In the genomic region with DNA sequence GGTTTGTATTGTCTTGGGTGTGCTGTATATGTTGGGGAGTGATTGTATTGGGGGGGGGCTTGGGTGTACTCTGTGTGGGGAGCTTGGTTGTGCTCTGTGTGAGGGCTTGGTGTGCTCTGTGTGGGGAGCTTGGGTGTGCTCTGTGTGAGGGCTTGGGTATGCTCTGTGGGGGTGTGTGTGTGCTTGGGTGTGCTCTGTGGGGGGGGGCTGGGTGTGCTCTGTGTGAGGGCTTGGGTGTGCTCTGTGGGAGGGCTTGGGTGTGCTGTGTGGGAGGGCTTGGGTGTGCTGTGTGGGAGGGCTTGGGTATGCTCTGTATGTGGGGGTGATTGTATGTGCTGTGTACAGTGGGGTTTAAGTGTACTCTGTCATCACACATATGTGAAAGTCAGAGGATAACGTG, we compare ENCODE assay signal across 21 mouse cellular contexts. TPM values are rescaled to one million over a fixed set of nuclear protein-coding genes. Genes with fewer than 3 reads are reported as not detected.
DNase-seq lines count a peak whose midpoint lies in the region; ATAC-seq lines count a peak whose summit lies in the region.
"Had no signal": no experiment of that assay in that cellular context is flagged by ENCODE, and none has a peak within 500 bp of the region (broad histone marks: within the 10 kb centered on the region; RNA-seq: fewer than 3 reads in every experiment).

No protein-coding gene starts in this region.

- H3K4me2 ChIP-seq in heart, embryonic 11.5 days = no peak overlapping the region
- H3K4me2 ChIP-seq in midbrain, embryonic 13.5 days (replicated peaks) = no peak overlapping the region
- H3K4me2 ChIP-seq in midbrain, embryonic 15.5 days = no peak overlapping the region
- peak overlapping the region; percentile 23 for H3K4me2 ChIP-seq in liver, embryonic 15.5 days
- H3K4me2 ChIP-seq: forebrain, embryonic 12.5 days; limb, embryonic 13.5 days had no signal

- H3K9me3 ChIP-seq in heart, embryonic 11.5 days (replicated peaks; ENCODE audit: control insufficient read depth, low read length) = no peaks in the 10 kb centered on the region
- no peaks in the 10 kb centered on the region for H3K9me3 ChIP-seq in midbrain, embryonic 13.5 days
- H3K9me3 ChIP-seq in midbrain, embryonic 15.5 days = no peaks in the 10 kb centered on the region
- H3K9me3 ChIP-seq in liver, embryonic 15.5 days (replicated peaks) = no peaks in the 10 kb centered on the region
- H3K9me3 ChIP-seq: forebrain, embryonic 12.5 days; limb, embryonic 13.5 days had no signal

- ATAC-seq in heart, embryonic 11.5 days (replicated peaks; ENCODE audit: insufficient number of reproducible peaks, low FRiP score, low TSS enrichment) = 0 out of 2 replicates have a peak, but pooled peaks have one; percentile 15
- peak; percentile 27; the same call in 1 of the 2 replicates for ATAC-seq in midbrain, embryonic 13.5 days
- no peak for ATAC-seq in midbrain, embryonic 15.5 days (replicated peaks)
- ATAC-seq in liver, embryonic 15.5 days (ENCODE audit: insufficient read depth) = peak; percentile 51
- ATAC-seq: activated CD4-positive, CD25-positive, alpha-beta regulatory T cell, adult 4 months; Patski had no signal

- no peak overlapping the region for H3K9ac ChIP-seq in heart, embryonic 11.5 days (ENCODE audit: low read depth, low read length)
- no peak overlapping the region for H3K9ac ChIP-seq in midbrain, embryonic 13.5 days (replicated peaks)
- H3K9ac ChIP-seq in midbrain, embryonic 15.5 days = no peak overlapping the region
- H3K9ac ChIP-seq in liver, embryonic 15.5 days = peak overlapping the region; percentile 55; the same call in 1 of the 2 replicates
- H3K9ac ChIP-seq: forebrain, embryonic 12.5 days; limb, embryonic 13.5 days had no signal

- DNase-seq in heart, postnatal 36 days = no peak
- no peak for DNase-seq in left cerebral cortex, postnatal 14 days (ENCODE audit: low spot score in 2 of 2)
- DNase-seq in right cerebral cortex, postnatal 14 days = no peak
- DNase-seq: adrenal gland, postnatal 14 days; cerebellum, adult 18-20 months; gastrocnemius, postnatal 36 days; kidney, adult 11 months; kidney, postnatal 10 days; thymus, adult 18-20 months had no signal

- intact Hi-C loops in heart, postnatal 36 days (cut with DNase I) = no loop called here
- intact Hi-C loops in left cerebral cortex, postnatal 14 days (cut with DNase I) = no loop called here

- H3K27ac ChIP-seq in heart, embryonic 11.5 days (ENCODE audit: low read depth, low read length) = no peak overlapping the region
- H3K27ac ChIP-seq in midbrain, embryonic 13.5 days = no peak overlapping the region
- no peak overlapping the region for H3K27ac ChIP-seq in midbrain, embryonic 15.5 days
- peak overlapping the region; percentile 96 for H3K27ac ChIP-seq in liver, embryonic 15.5 days (replicated peaks)
- H3K27ac ChIP-seq: forebrain, embryonic 12.5 days; limb, embryonic 13.5 days had no signal

- 93% methylated on average over 1 of the region's 1 CpGs for WGBS in heart, embryonic 11.5 days (ENCODE audit: insufficient replicate concordance)
- 96% methylated on average over 1 of the region's 1 CpGs for WGBS in midbrain, embryonic 13.5 days
- 80% methylated on average over 1 of the region's 1 CpGs for WGBS in midbrain, embryonic 15.5 days
- WGBS in liver, embryonic 15.5 days (ENCODE audit: insufficient replicate concordance) = 77% methylated on average over 1 of the region's 1 CpGs

- peaks cover 58% of the 10 kb centered on the region for H3K4me1 ChIP-seq in heart, embryonic 11.5 days (ENCODE audit: control insufficient read depth, insufficient read depth, low read length)
- peaks cover 45% of the 10 kb centered on the region for H3K4me1 ChIP-seq in midbrain, embryonic 13.5 days (replicated peaks)
- H3K4me1 ChIP-seq in midbrain, embryonic 15.5 days = peaks cover 19% of the 10 kb centered on the region
- H3K4me1 ChIP-seq in liver, embryonic 15.5 days (replicated peaks) = peaks cover 93% of the 10 kb centered on the region

- no peak overlapping the region for H3K4me3 ChIP-seq in heart, embryonic 11.5 days (ENCODE audit: low read depth, low read length)
- no peak overlapping the region for H3K4me3 ChIP-seq in midbrain, embryonic 13.5 days (replicated peaks)
- no peak overlapping the region for H3K4me3 ChIP-seq in midbrain, embryonic 15.5 days
- no peak overlapping the region for H3K4me3 ChIP-seq in liver, embryonic 15.5 days (replicated peaks)
- H3K4me3 ChIP-seq: forebrain, embryonic 12.5 days; limb, embryonic 13.5 days had no signal

- H3K36me3 ChIP-seq in heart, embryonic 11.5 days (ENCODE audit: control insufficient read depth, insufficient read depth, low read length) = no peaks in the 10 kb centered on the region
- no peaks in the 10 kb centered on the region for H3K36me3 ChIP-seq in midbrain, embryonic 13.5 days
- no peaks in the 10 kb centered on the region for H3K36me3 ChIP-seq in midbrain, embryonic 15.5 days (replicated peaks)
- H3K36me3 ChIP-seq in liver, embryonic 15.5 days (replicated peaks) = peaks cover 45% of the 10 kb centered on the region
- H3K36me3 ChIP-seq: forebrain, embryonic 12.5 days; limb, embryonic 13.5 days had no signal

- no peaks in the 10 kb centered on the region for H3K27me3 ChIP-seq in heart, embryonic 11.5 days (ENCODE audit: control insufficient read depth, insufficient read depth, low read length)
- no peaks in the 10 kb centered on the region for H3K27me3 ChIP-seq in midbrain, embryonic 13.5 days
- no peaks in the 10 kb centered on the region for H3K27me3 ChIP-seq in midbrain, embryonic 15.5 days (replicated peaks)
- H3K27me3 ChIP-seq in liver, embryonic 15.5 days = no peaks in the 10 kb centered on the region
- H3K27me3 ChIP-seq: limb, embryonic 13.5 days; Patski had no signal

RNA-seq across cellular contexts. Expression of a gene that starts 25.1 kb away (rescaled TPM):
- polyA plus RNA-seq in heart, embryonic 11.5 days (2014; fragmentation: Nextera tagmentation; extraction: Ambion mirVana) = 5.0 and 7.9 TPM in 2 replicates
- 10 to 100 TPM; 34.3 TPM for total RNA-seq in heart, postnatal 36 days (2021)
- 23.9 and 26.4 TPM in 2 replicates for polyA plus RNA-seq in midbrain, embryonic 13.5 days (2015; fragmentation: Nextera tagmentation; extraction: Ambion mirVana)
- polyA plus RNA-seq in midbrain, embryonic 15.5 days (2015; fragmentation: Nextera tagmentation; extraction: Ambion mirVana) = 33.6 and 40.1 TPM in 2 replicates
- polyA plus RNA-seq in liver, embryonic 15.5 days (2015; fragmentation: Nextera tagmentation; extraction: Ambion mirVana) = 42.8 and 50.4 TPM in 2 replicates
- 10 to 100 TPM; 31.6 to 42.9 TPM for total RNA-seq in left cerebral cortex, postnatal 14 days (2021)

RNA-seq across cellular contexts. Expression of a gene that starts 49.8 kb away (rescaled TPM):
- 15.0 and 15.6 TPM in 2 replicates for polyA plus RNA-seq in heart, embryonic 11.5 days (2014; fragmentation: Nextera tagmentation; extraction: Ambion mirVana)
- total RNA-seq in heart, postnatal 36 days (2021) = 10 to 100 TPM in 1 of 2 experiments, 1 to 10 TPM in 1; 8.2 to 10.5 TPM
- polyA plus RNA-seq in midbrain, embryonic 13.5 days (2015; fragmentation: Nextera tagmentation; extraction: Ambion mirVana) = 24.6 and 27.7 TPM in 2 replicates
- polyA plus RNA-seq in midbrain, embryonic 15.5 days (2015; fragmentation: Nextera tagmentation; extraction: Ambion mirVana) = 25.5 and 28.1 TPM in 2 replicates
- 12.8 and 13.4 TPM in 2 replicates for polyA plus RNA-seq in liver, embryonic 15.5 days (2015; fragmentation: Nextera tagmentation; extraction: Ambion mirVana)
- 10 to 100 TPM; 30.4 to 30.9 TPM for total RNA-seq in left cerebral cortex, postnatal 14 days (2021)

RNA-seq across cellular contexts. Expression of a gene that starts 55.6 kb away (rescaled TPM):
- not detected in 2 replicates for polyA plus RNA-seq in heart, embryonic 11.5 days (2014; fragmentation: Nextera tagmentation; extraction: Ambion mirVana)
- total RNA-seq in heart, postnatal 36 days (2021) = under 1 TPM in 1 of 2 experiments, not detected in 1; 0.27 TPM
- not detected in 2 replicates for polyA plus RNA-seq in midbrain, embryonic 13.5 days (2015; fragmentation: Nextera tagmentation; extraction: Ambion mirVana)
- polyA plus RNA-seq in midbrain, embryonic 15.5 days (2015; fragmentation: Nextera tagmentation; extraction: Ambion mirVana) = 0.17 and 0.22 TPM in 2 replicates
- not detected in 2 replicates for polyA plus RNA-seq in liver, embryonic 15.5 days (2015; fragmentation: Nextera tagmentation; extraction: Ambion mirVana)
- under 1 TPM in 1 of 2 experiments, not detected in 1; 0.25 TPM for total RNA-seq in left cerebral cortex, postnatal 14 days (2021)
- total RNA-seq: heart, postnatal 25 days had no signal
- polyA plus RNA-seq: activated CD4-positive, CD25-positive, alpha-beta regulatory T cell, adult 4 months; embryonic facial prominence, embryonic 11.5 days; forebrain, embryonic 12.5 days; limb, embryonic 13.5 days; lung, embryonic 16.5 days; neural tube, embryonic 14.5 days; Patski had no signal
